In genomic region chr11:68072597-68073210, GRCm38 (mm10) we compare ENCODE assay signal across 28 mouse cellular contexts.
A peak's percentile ranks its signal among the peaks of the same experiment; 100 is the strongest.
DNase-seq lines count a peak whose midpoint lies in the region; ATAC-seq and TF ChIP-seq lines count a peak whose summit lies in the region.
"Had no signal": no experiment of that assay in that cellular context is flagged by ENCODE, and none has a peak within 500 bp of the region (broad histone marks: within the 10 kb centered on the region; RNA-seq: fewer than 3 reads in every experiment).

No protein-coding gene starts in this region.

- H3K36me3 ChIP-seq in intestine, embryonic 14.5 days (ENCODE audit: control insufficient read depth, insufficient read depth, low read length), result no peaks in the 10 kb centered on the region
- no peaks in the 10 kb centered on the region for H3K36me3 ChIP-seq in intestine, postnatal 0 days (ENCODE audit: control insufficient read depth, insufficient read depth)
- H3K36me3 ChIP-seq in kidney, embryonic 16.5 days (ENCODE audit: insufficient read depth, low read length), result no peaks in the 10 kb centered on the region
- H3K36me3 ChIP-seq in stomach, embryonic 15.5 days, result no peaks in the 10 kb centered on the region
- H3K36me3 ChIP-seq in hindbrain, embryonic 14.5 days (replicated peaks; ENCODE audit: control insufficient read depth, insufficient read depth), result no peaks in the 10 kb centered on the region
- H3K36me3 ChIP-seq: embryonic facial prominence, embryonic 12.5 days; forebrain, embryonic 12.5 days; hindbrain, embryonic 12.5 days; limb, embryonic 12.5 days; liver, embryonic 12.5 days; midbrain, embryonic 12.5 days; neural tube, embryonic 12.5 days had no signal

- DNase-seq in intestine, embryonic 14.5 days (ENCODE audit: low spot score), result no peak
- DNase-seq in kidney, postnatal 25 days, result no peak
- DNase-seq in NIH3T3 (ENCODE audit: low read depth), result peak; percentile 40
- no peak for DNase-seq in hindbrain, embryonic 14.5 days (ENCODE audit: low spot score)
- DNase-seq: adrenal gland, adult 8-10 months; B cell, adult 2 months; cerebellum, adult 11-12 months; cerebellum, postnatal 14 days; gastrocnemius, postnatal 25 days; heart, postnatal 10 days; lung, adult 18-20 months; lung, postnatal 10 days; right cerebral cortex, postnatal 14 days; thymus, adult 18-20 months; thymus, postnatal 36 days had no signal

- TF ChIP-seq CTCF in intestine, postnatal 0 days (IDR thresholded peaks at IDR 0.05; ENCODE audit: low read depth), result no peak

- H3K27me3 ChIP-seq in intestine, embryonic 14.5 days (replicated peaks; ENCODE audit: control insufficient read depth, insufficient read depth, low read length), result no peaks in the 10 kb centered on the region
- no peaks in the 10 kb centered on the region; the same call in 1 of the 2 replicates for H3K27me3 ChIP-seq in intestine, postnatal 0 days (replicated peaks; ENCODE audit: control insufficient read depth, insufficient read depth, low read length)
- no peaks in the 10 kb centered on the region for H3K27me3 ChIP-seq in kidney, embryonic 16.5 days (ENCODE audit: insufficient read depth, low read length)
- no peaks in the 10 kb centered on the region for H3K27me3 ChIP-seq in stomach, embryonic 15.5 days (replicated peaks)
- H3K27me3 ChIP-seq in hindbrain, embryonic 14.5 days (ENCODE audit: control insufficient read depth, insufficient read depth, low read length), result no peaks in the 10 kb centered on the region
- H3K27me3 ChIP-seq: embryonic facial prominence, embryonic 12.5 days; hindbrain, embryonic 12.5 days; liver, embryonic 12.5 days; midbrain, embryonic 12.5 days; neural tube, embryonic 12.5 days had no signal

- WGBS in intestine, embryonic 14.5 days, result 31% methylated on average over 11 of the region's 11 CpGs
- WGBS in intestine, postnatal 0 days, result 49% methylated on average over 11 of the region's 11 CpGs
- WGBS in kidney, embryonic 16.5 days, result 35% methylated on average over 11 of the region's 11 CpGs
- WGBS in stomach, embryonic 15.5 days, result 22% methylated on average over 11 of the region's 11 CpGs
- 48% methylated on average over 11 of the region's 11 CpGs for WGBS in hindbrain, embryonic 14.5 days

- H3K4me1 ChIP-seq in intestine, embryonic 14.5 days (replicated peaks; ENCODE audit: control insufficient read depth, insufficient read depth, low read length), result peaks cover 23% of the 10 kb centered on the region
- H3K4me1 ChIP-seq in intestine, postnatal 0 days (replicated peaks; ENCODE audit: control insufficient read depth, insufficient read depth, low read length), result peaks cover 8% of the 10 kb centered on the region; the same call in 1 of the 2 replicates
- H3K4me1 ChIP-seq in kidney, embryonic 16.5 days (ENCODE audit: insufficient read depth, low read length), result peaks cover 31% of the 10 kb centered on the region
- peaks cover 20% of the 10 kb centered on the region; the same call in 1 of the 2 replicates for H3K4me1 ChIP-seq in stomach, embryonic 15.5 days
- peaks cover 6% of the 10 kb centered on the region; the same call in 1 of the 2 replicates for H3K4me1 ChIP-seq in hindbrain, embryonic 14.5 days (replicated peaks; ENCODE audit: control insufficient read depth, insufficient read depth, low read length)
- H3K4me1 ChIP-seq: liver, embryonic 12.5 days; midbrain, embryonic 12.5 days; neural tube, embryonic 12.5 days had no signal

- H3K4me2 ChIP-seq in intestine, embryonic 14.5 days (ENCODE audit: low read length), result no peak overlapping the region
- no peak overlapping the region for H3K4me2 ChIP-seq in intestine, postnatal 0 days (replicated peaks; ENCODE audit: low read depth)
- no peak overlapping the region for H3K4me2 ChIP-seq in kidney, embryonic 16.5 days (replicated peaks; ENCODE audit: low read depth, low read length)
- no peak overlapping the region for H3K4me2 ChIP-seq in stomach, embryonic 15.5 days
- H3K4me2 ChIP-seq in hindbrain, embryonic 14.5 days (replicated peaks), result no peak overlapping the region
- H3K4me2 ChIP-seq: embryonic facial prominence, embryonic 12.5 days; forebrain, embryonic 12.5 days; hindbrain, embryonic 12.5 days; limb, embryonic 12.5 days; liver, embryonic 12.5 days; midbrain, embryonic 12.5 days; neural tube, embryonic 12.5 days had no signal

- H3K9ac ChIP-seq in intestine, embryonic 14.5 days (ENCODE audit: low read length), result no peak overlapping the region
- H3K9ac ChIP-seq in intestine, postnatal 0 days (ENCODE audit: low read depth, low read length), result no peak overlapping the region
- H3K9ac ChIP-seq in kidney, embryonic 16.5 days (replicated peaks; ENCODE audit: low read length), result no peak overlapping the region
- H3K9ac ChIP-seq in stomach, embryonic 15.5 days, result no peak overlapping the region
- no peak overlapping the region for H3K9ac ChIP-seq in hindbrain, embryonic 14.5 days
- H3K9ac ChIP-seq: embryonic facial prominence, embryonic 12.5 days; forebrain, embryonic 12.5 days; hindbrain, embryonic 12.5 days; limb, embryonic 12.5 days; liver, embryonic 12.5 days; midbrain, embryonic 12.5 days; neural tube, embryonic 12.5 days had no signal

- peak overlapping the region; percentile 60 for H3K27ac ChIP-seq in intestine, embryonic 14.5 days (ENCODE audit: low read depth)
- no peak overlapping the region for H3K27ac ChIP-seq in intestine, postnatal 0 days (ENCODE audit: low read depth, low read length)
- 0 out of 2 replicates have a peak overlapping the region, but pooled peaks have one; percentile 13 for H3K27ac ChIP-seq in kidney, embryonic 16.5 days (ENCODE audit: low read length)
- peak overlapping the region; percentile 29 for H3K27ac ChIP-seq in stomach, embryonic 15.5 days
- H3K27ac ChIP-seq in hindbrain, embryonic 14.5 days, result no peak overlapping the region
- H3K27ac ChIP-seq: embryonic facial prominence, embryonic 12.5 days; forebrain, embryonic 12.5 days; hindbrain, embryonic 12.5 days; layer of hippocampus, adult 2 months; limb, embryonic 12.5 days; liver, embryonic 12.5 days; midbrain, embryonic 12.5 days; neural tube, embryonic 12.5 days had no signal

- ATAC-seq in intestine, embryonic 14.5 days (replicated peaks; ENCODE audit: low FRiP score, low TSS enrichment, low read depth), result no peak
- no peak for ATAC-seq in intestine, postnatal 0 days
- ATAC-seq in kidney, embryonic 16.5 days (ENCODE audit: low FRiP score, low TSS enrichment), result no peak
- ATAC-seq in stomach, embryonic 15.5 days (ENCODE audit: insufficient read depth, low FRiP score, low read depth), result no peak
- ATAC-seq in hindbrain, embryonic 14.5 days (ENCODE audit: low FRiP score), result no peak
- ATAC-seq: activated CD4-positive, CD25-positive, alpha-beta regulatory T cell, adult 4 months; inflammation-experienced regulatory T-cells, adult 6 months; liver, embryonic 12.5 days had no signal

- no peaks in the 10 kb centered on the region for H3K9me3 ChIP-seq in intestine, embryonic 14.5 days (ENCODE audit: control insufficient read depth, low read length)
- H3K9me3 ChIP-seq in intestine, postnatal 0 days (ENCODE audit: control insufficient read depth), result no peaks in the 10 kb centered on the region
- no peaks in the 10 kb centered on the region for H3K9me3 ChIP-seq in kidney, embryonic 16.5 days (ENCODE audit: low read length)
- no peaks in the 10 kb centered on the region for H3K9me3 ChIP-seq in stomach, embryonic 15.5 days
- H3K9me3 ChIP-seq in hindbrain, embryonic 14.5 days (ENCODE audit: control insufficient read depth, low read length), result no peaks in the 10 kb centered on the region
- H3K9me3 ChIP-seq: embryonic facial prominence, embryonic 12.5 days; forebrain, embryonic 12.5 days; hindbrain, embryonic 12.5 days; limb, embryonic 12.5 days; liver, embryonic 12.5 days; midbrain, embryonic 12.5 days; neural tube, embryonic 12.5 days had no signal

- H3K4me3 ChIP-seq in intestine, embryonic 14.5 days (ENCODE audit: low read depth, low read length), result no peak overlapping the region
- no peak overlapping the region for H3K4me3 ChIP-seq in intestine, postnatal 0 days (ENCODE audit: low read depth, low read length)
- H3K4me3 ChIP-seq in kidney, embryonic 16.5 days (ENCODE audit: low read length), result no peak overlapping the region
- H3K4me3 ChIP-seq in stomach, embryonic 15.5 days (replicated peaks), result no peak overlapping the region
- no peak overlapping the region for H3K4me3 ChIP-seq in hindbrain, embryonic 14.5 days (replicated peaks; ENCODE audit: low read length)
- H3K4me3 ChIP-seq: embryonic facial prominence, embryonic 12.5 days; forebrain, embryonic 12.5 days; hindbrain, embryonic 12.5 days; layer of hippocampus, adult 2 months; limb, embryonic 12.5 days; liver, embryonic 12.5 days; midbrain, embryonic 12.5 days; neural tube, embryonic 12.5 days had no signal

Comparison
In these comparisons a context has a peak if more than half of its experiments do, and no peak if none do; other contexts are left out.
1. H3K27ac ChIP-seq: peak in intestine, embryonic 14.5 days (single experiment), kidney, embryonic 16.5 days (single experiment) and stomach, embryonic 15.5 days (single experiment); none in intestine, postnatal 0 days (single experiment) and hindbrain, embryonic 14.5 days (single experiment).